Mouse (Mus musculus): ENCODE results near the gene Ypel2.

DNA sequence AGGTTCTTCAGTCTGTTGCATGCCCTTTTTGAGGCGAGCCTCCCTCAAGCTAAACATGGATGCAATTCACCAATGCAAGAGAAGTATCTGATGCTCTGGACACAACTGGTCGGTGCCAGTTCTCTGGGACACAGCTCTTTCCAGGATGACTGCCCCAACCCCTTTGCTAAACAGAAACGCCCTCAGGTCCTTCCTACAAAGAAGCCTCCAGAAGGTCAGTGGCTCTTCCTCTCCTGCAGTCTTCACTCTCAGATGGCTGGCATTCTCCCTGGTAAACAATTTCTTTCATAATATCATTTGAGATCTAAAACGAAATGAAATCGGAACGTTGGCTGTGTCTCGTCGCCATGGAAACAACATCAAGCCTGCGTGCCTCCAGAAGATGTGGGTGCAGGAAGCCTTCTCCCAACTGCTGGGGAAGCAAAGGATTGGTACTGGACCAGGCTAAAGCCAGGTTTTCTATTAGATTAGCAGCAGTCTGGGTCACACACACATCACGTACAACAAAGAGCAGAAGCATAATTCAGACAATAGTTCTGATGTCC, 62.8 kb downstream of the Ypel2 start:
- TF ChIP-seq CTCF (IDR thresholded peaks at IDR 0.05; ENCODE audit: borderline replicate concordance, insufficient read depth, low read length) (no peak), POLR2A (IDR thresholded peaks at IDR 0.05; ENCODE audit: low read depth, low read length) (no peak)
